Mouse (Mus musculus) kidney, adult 2 months (tissue): Measurements from ENCODE around the gene Epn2. TPM values are rescaled to one million over a fixed set of nuclear protein-coding genes. Genes with fewer than 3 reads are reported as not detected.

Experiments used
- DNase-seq: peaks from one replicate; pipeline ENCODE4 v3.0.0; 2021
- H3K27ac ChIP-seq: fragments of 200-500 bp; 2 replicates; pipeline ENCODE4 v1.5.1; 2012; ENCODE audit warnings: low read depth, low read length, control low read depth, inconsistent platforms; ENCODE audit not compliant: insufficient read depth
- H3K27me3 ChIP-seq: fragments of 200-500 bp; replicated peaks from 2 replicates; pipeline ENCODE4 v1.6.1; 2012; ENCODE audit warnings: mild to moderate bottlenecking, moderate library complexity, low read length, inconsistent platforms; ENCODE audit not compliant: control insufficient read depth, insufficient read depth
- H3K36me3 ChIP-seq: fragments of 200-500 bp; 2 replicates; pipeline ENCODE4 v1.6.1; 2012; ENCODE audit warnings: mild to moderate bottlenecking, moderate library complexity, low read length, inconsistent platforms; ENCODE audit not compliant: control insufficient read depth, insufficient read depth
- H3K4me1 ChIP-seq: fragments of 200-500 bp; 2 replicates; pipeline ENCODE4 v1.6.1; 2011; ENCODE audit warnings: low read length; ENCODE audit not compliant: control insufficient read depth, insufficient read depth
- H3K4me3 ChIP-seq: fragments of 200-500 bp; 2 replicates; pipeline ENCODE4 v1.5.1; 2011; ENCODE audit warnings: mild to moderate bottlenecking, low read depth, low read length, control low read depth; ENCODE audit not compliant: insufficient read depth
- CTCF ChIP-seq: fragments of 200-500 bp; conservative IDR thresholded peaks from 2 replicates; pipeline ENCODE4 v1.5.1; 2011; ENCODE audit warnings: low read depth, mild to moderate bottlenecking, control low read depth, low read length, moderate library complexity, mixed read lengths; ENCODE audit not compliant: insufficient read depth, insufficient read length
- POLR2A ChIP-seq: fragments of 200-500 bp; IDR thresholded peaks from one replicate; pipeline ENCODE4 v1.6.1; 2011; ENCODE audit warnings: low read depth, low read length, control low read depth
- WGBS: fragments of 180-500 bp; shearing (Covaris S2); methylation state at CpG from one replicate; pipeline ENCODE4 v1.1.7; 2018; 5-methylcytosine and 5-hydroxymethylcytosine counted together
- polyA plus RNA-seq: library from polyadenylated mRNA; depleted of rRNA; stranded (reverse); fragments of >200 nt; gene quantifications from 2 replicates; pipeline ENCODE4 v1.2.3, GENCODE M21; 2012; rRNA removed

Epn2 gene
- polyA plus RNA-seq, 1 experiment = 23.1 TPM

GRCm38 (mm10) chr11:61477566-61478508 lies 101.7 kb downstream of the Epn2 start:
- TF ChIP-seq CTCF (no peak), POLR2A (no peak)
- Histone ChIP-seq H3K4me1 (no peaks in the 10 kb centered on the region), H3K4me3 (0 out of 2 replicates have a peak overlapping the region, but pooled peaks have one; percentile 9), H3K27ac (no peak overlapping the region), H3K36me3 (no peaks in the 10 kb centered on the region), H3K27me3 (no peaks in the 10 kb centered on the region; the same call in 1 of the 2 replicates)
- 41% methylated on average over 17 of the region's 17 CpGs for WGBS
- DNase-seq = peak; percentile 10

- TF ChIP-seq POLR2A = no peak
- TF ChIP-seq CTCF = no peak
- no peaks in the 10 kb centered on the region for H3K4me1 ChIP-seq
- no peaks in the 10 kb centered on the region; the same call in 1 of the 2 replicates for H3K27me3 ChIP-seq
- no peak overlapping the region for H3K27ac ChIP-seq
- DNase-seq = peak; percentile 57
- H3K4me3 ChIP-seq = peak overlapping the region; percentile 9; the same call in 1 of the 2 replicates
- WGBS = 25% methylated on average over 12 of the region's 12 CpGs
- H3K36me3 ChIP-seq = no peaks in the 10 kb centered on the region
Observed at GRCm38 (mm10) chr11:61476786-61477382, 102.6 kb downstream of the Epn2 start.

DNA sequence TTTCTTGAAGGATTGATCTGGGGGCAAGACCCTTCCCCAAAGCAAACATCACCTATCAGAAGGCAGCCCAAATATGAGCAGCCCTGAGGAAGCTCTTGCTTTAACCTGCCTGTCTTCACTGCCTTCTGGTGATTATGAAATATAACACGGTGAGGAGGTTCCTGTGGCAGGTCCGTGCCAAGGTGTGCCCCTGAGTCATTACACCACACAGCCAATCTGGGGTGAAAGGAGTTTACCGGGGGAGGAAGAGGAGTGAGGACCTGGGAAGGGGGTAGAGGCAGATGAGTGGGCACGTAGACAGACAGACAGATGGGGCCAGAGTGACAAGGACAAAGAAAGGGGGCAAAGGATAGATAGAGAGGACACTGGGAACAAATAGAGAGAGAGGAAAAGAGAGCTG lies 105.9 kb downstream of the Epn2 start:
- 56% methylated on average over 4 of the region's 4 CpGs for WGBS

GRCm38 (mm10) chr11:61470880-61471279 lies 108.6 kb downstream of the Epn2 start:
- no peak for DNase-seq
- no peaks in the 10 kb centered on the region for H3K27me3 ChIP-seq
- H3K36me3 ChIP-seq = no peaks in the 10 kb centered on the region
- no peak overlapping the region for H3K4me3 ChIP-seq
- H3K27ac ChIP-seq = no peak overlapping the region
- TF ChIP-seq POLR2A = no peak
- no peak for TF ChIP-seq CTCF
- no peaks in the 10 kb centered on the region for H3K4me1 ChIP-seq

More for the DNA sequence above, 105.9 kb downstream of the Epn2 start:
- DNase-seq = no peak
- Histone ChIP-seq H3K27me3 (no peaks in the 10 kb centered on the region; the same call in 1 of the 2 replicates), H3K4me3 (no peak overlapping the region), H3K27ac (no peak overlapping the region), H3K36me3 (no peaks in the 10 kb centered on the region), H3K4me1 (no peaks in the 10 kb centered on the region)
- no peak for TF ChIP-seq CTCF
- TF ChIP-seq POLR2A = no peak

GRCm38 (mm10) chr11:61469317-61469917 lies 110.1 kb downstream of the Epn2 start:
- TF ChIP-seq CTCF (no peak), POLR2A (no peak)
- no peaks in the 10 kb centered on the region for H3K4me1 ChIP-seq
- no peaks in the 10 kb centered on the region; the same call in 1 of the 2 replicates for H3K27me3 ChIP-seq
- H3K27ac ChIP-seq = no peak overlapping the region
- 65% methylated on average over 7 of the region's 7 CpGs for WGBS
- DNase-seq = no peak
- no peak overlapping the region for H3K4me3 ChIP-seq
- H3K36me3 ChIP-seq = no peaks in the 10 kb centered on the region

GRCm38 (mm10) chr11:61468534-61468933 lies 111.0 kb downstream of the Epn2 start:
- TF ChIP-seq CTCF (no peak), POLR2A (no peak)
- Histone ChIP-seq H3K36me3 (no peaks in the 10 kb centered on the region), H3K27ac (no peak overlapping the region), H3K4me1 (no peaks in the 10 kb centered on the region), H3K27me3 (no peaks in the 10 kb centered on the region; the same call in 1 of the 2 replicates), H3K4me3 (no peak overlapping the region)
- WGBS = 88% methylated on average over 4 of the region's 4 CpGs
- DNase-seq = no peak

Other genes with a start within 250 kb of the Epn2 start
- gene Slc47a2, start 236.8 kb downstream of the Epn2 start, polyA plus RNA-seq = 0.11 and 1.5 TPM in 2 replicates
- 395 and 444 TPM in 2 replicates for gene Slc47a1, start 201.3 kb downstream of the Epn2 start, polyA plus RNA-seq
- gene Rnf112, start 125.6 kb downstream of the Epn2 start, polyA plus RNA-seq = 0.08 and 0.10 TPM in 2 replicates
- 12.0 and 21.3 TPM in 2 replicates for gene Mfap4, start 94.3 kb downstream of the Epn2 start, polyA plus RNA-seq
- 13.8 and 15.4 TPM in 2 replicates for gene Mapk7, start 85.3 kb downstream of the Epn2 start, polyA plus RNA-seq
- gene B9d1, start 74.5 kb downstream of the Epn2 start, polyA plus RNA-seq = 42.7 and 43.3 TPM in 2 replicates
- 11.1 and 15.3 TPM in 2 replicates for gene Grap, start 73.6 kb upstream of the Epn2 start, polyA plus RNA-seq
- gene Fam83g, start 104.4 kb upstream of the Epn2 start, polyA plus RNA-seq = 15.4 and 17.6 TPM in 2 replicates
- 348 and 492 TPM in 2 replicates for gene Slc5a10, start 141.1 kb upstream of the Epn2 start, polyA plus RNA-seq
- gene Prpsap2, start 182.4 kb upstream of the Epn2 start, polyA plus RNA-seq = 20.3 and 21.4 TPM in 2 replicates